Mouse (Mus musculus) bone marrow macrophage, adult 2 months (primary cell): ENCODE measurements around the gene Btd.

Experiments used
- CTCF ChIP-seq: IDR thresholded peaks from 2 replicates; pipeline ENCODE4 v1.5.1; 2012; ENCODE audit warnings: low read depth, mild to moderate bottlenecking, low read length, moderate library complexity
- POLR2A ChIP-seq: IDR thresholded peaks from 2 replicates; pipeline ENCODE4 v1.6.1; 2012; ENCODE audit warnings: mild to moderate bottlenecking, low read depth, low read length, borderline replicate concordance

- TF ChIP-seq CTCF (no peak), POLR2A (no peak)
Observed at GRCm38 (mm10) chr14:31659501-31660181, 18.8 kb downstream of the Btd start.
